Mouse (Mus musculus): ENCODE measurements at regions not wholly inside any gene's neighbourhood (a gene's known extent, or its start where the extent isn't known, plus 50 kb on each side); places are given as distances from the start of the nearest gene placed in this dataset.

GRCm38 (mm10) chr17:83156682-83157081 is 58.4 kb upstream of the Pkdcc start:
- TF ChIP-seq EP300 (IDR thresholded peaks at IDR 0.05; ENCODE audit: low read depth) (no peak), CTCF (IDR thresholded peaks at IDR 0.05; ENCODE audit: low read depth) (no peak)

Measured in liver, postnatal 0 days (tissue).